Mouse (Mus musculus): ENCODE data around the gene Dnase2b.

The Dnase2b gene

GRCm38 (mm10) chr3:146570148-146570782 is 45.1 kb downstream of the Dnase2b start, which contains the start of gene Uox:
Gene Uox, plus strand, starts transcription at chr3:146570426.
- no peak for DNase-seq (ENCODE audit: low spot score)

DNA sequence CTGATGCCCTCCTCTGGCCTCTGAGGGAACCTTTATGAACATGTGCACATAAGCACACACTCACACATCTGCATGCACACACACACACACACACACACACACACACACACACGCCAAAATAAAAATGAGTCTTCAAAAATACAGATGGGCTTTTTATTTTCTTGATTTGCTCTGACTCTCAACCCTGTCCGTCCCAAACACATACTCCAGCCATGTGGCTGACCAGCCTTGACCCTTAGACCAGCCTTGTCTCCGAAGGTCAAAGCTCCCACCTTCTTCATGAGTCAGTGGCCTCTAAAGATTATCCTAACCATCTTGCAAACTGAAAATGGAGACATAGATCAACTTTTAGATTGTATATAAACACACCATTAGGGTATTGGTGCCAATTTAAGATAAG is 45.8 kb downstream of the Dnase2b start:
- DNase-seq (ENCODE audit: low spot score): no peak

GRCm38 (mm10) chr3:146567884-146568530 is 47.4 kb downstream of the Dnase2b start:
- DNase-seq (ENCODE audit: low spot score): no peak

DNA sequence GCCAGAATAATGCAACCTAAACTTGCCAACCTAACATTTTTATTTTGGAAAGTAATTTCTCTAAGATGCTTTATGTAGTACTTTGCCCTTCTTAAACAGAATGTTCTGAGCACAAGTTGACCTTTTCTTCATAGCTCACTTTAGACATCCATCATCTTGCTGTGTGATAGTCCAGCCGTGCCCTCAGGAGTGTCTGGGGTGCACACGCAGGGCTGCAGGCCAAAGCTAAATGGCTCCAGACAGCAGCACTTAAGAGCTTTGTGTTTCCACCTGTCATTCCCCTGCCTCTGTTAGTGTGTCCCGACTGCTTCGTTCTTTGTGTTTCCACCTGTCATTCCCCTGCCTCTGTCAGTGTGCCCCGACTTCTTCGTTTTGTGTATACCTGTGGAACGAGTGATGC is 48.0 kb downstream of the Dnase2b start:
- no peak for DNase-seq (ENCODE audit: low spot score)

DNA sequence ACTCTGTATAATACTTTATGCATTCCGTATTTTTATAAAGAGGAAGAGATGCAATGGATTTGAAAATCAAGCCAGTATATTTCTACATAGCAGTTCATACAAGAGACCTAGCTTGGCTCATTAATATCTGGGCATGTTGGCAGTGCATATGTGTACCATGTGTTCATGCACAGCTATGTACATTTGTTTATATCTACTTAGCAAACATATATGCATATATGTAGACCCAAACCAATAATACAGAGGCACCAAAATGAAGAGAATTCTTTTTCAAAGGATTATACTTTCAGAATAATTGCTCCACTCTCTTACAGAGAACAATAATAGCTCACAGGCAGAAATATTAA is 50.4 kb downstream of the Dnase2b start:
- no peak for DNase-seq (ENCODE audit: low spot score)

- peak; percentile 92 for DNase-seq (ENCODE audit: low spot score)
Observed at GRCm38 (mm10) chr3:146564268-146565064, 50.9 kb downstream of the Dnase2b start.

DNA sequence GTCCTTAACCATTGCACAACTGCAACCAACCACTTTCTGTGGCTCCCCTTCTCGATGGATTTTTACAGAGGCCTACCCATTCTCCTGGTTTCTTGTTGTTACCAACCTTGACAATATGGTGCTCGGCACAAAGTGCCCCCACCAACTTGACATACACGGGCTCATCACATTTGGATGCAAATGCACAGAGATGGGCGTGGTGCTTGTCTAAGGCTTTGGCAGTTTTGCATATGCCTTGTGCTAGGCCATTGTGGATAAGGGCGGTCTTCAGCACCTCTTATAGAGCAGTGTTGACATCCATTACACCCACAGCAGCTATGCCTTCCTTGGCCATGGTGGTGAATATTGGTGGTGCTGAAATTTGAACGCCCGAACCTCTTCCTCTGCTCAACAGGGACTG is 52.5 kb downstream of the Dnase2b start:
- DNase-seq (ENCODE audit: low spot score): no peak

DNA sequence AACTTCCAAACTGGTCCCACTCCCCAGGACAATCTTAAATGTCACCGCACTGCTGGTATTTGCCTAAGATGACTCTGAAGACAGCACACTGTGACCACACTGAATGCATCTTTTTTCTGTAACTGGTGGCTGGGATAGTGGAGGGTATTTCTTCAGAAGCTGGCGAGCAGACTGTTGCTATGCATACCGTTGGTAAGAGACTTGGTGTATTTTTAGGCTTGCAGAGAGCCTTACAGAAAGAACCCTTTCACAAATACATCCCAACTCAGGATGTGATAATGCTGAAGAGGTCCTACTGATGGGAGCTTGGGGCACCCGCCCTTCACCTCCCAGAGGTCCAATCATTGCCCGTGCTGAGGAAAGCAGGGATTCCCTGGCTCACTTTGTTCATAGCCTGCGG is 57.9 kb downstream of the Dnase2b start:
- DNase-seq (ENCODE audit: low spot score): no peak

DNA sequence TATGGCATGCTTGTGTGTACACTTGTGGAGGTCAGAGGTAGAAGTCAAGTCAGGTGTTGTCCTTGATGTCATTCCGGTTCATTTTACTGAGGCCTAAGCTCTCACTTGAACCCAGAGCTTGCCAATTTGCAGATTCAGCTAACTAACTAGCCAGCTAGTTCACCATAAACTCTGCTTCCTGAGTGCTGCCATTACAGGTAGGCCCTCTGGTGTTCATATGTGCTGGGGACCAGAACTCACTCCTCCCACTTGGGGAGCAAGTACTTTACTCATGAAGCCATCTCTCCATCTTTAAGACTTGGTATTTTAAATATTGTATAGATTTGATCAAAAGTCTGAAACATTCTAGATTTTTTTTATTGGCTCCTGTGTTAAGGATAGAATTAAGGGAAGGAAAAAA is 58.8 kb downstream of the Dnase2b start:
- no peak for DNase-seq (ENCODE audit: low spot score)

DNA sequence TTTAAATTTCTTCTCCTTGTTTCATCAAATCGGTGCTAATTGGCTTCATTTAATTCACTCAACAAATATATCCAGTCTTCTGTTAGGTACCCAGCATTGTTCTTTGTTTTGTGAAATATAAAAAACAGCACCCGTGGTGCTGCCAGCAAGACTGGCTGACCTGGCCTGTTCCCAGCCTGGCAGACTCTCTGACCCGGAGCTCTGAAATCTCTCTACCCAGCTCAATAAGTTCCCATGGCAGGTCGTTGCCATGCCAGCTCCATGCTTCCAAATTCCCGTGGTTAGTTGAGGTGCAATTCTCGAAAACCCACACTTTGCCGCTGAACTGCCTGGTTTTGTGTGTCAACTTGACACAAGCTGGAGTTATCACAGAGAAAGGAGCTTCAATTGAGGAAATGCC is 60.6 kb downstream of the Dnase2b start:
- DNase-seq (ENCODE audit: low spot score): no peak

GRCm38 (mm10) chr3:146543632-146544031 is 71.8 kb downstream of the Dnase2b start:
- DNase-seq (ENCODE audit: low spot score): no peak

- DNase-seq (ENCODE audit: low spot score): no peak
Observed at GRCm38 (mm10) chr3:146540521-146541273, 74.7 kb downstream of the Dnase2b start.

DNA sequence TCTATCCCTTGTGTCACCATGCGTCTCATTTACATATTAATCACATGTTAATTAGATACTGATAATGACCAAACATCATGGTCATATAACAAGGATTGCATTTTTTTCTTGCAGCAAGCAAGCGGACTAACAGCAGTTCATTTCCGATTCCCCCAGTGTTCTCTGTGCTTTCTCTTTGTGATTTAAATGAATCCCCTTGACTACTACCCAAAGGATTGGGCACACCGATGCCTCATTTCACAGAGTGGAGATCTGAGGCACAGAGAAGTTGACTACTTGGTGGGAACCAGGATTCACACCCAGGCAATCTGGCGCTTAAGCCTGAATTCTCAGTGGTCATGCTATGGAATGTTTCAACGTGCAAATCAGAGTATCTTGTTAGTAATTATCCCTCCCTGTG is 80.4 kb downstream of the Dnase2b start:
- no peak for DNase-seq (ENCODE audit: low spot score)

Measured in testis, postnatal 10 days (tissue).